Mouse (Mus musculus) urinary bladder, postnatal 14 days (tissue): ENCODE results near the gene Prdm13.

Experiments used
- DNase-seq: peaks from one replicate; pipeline ENCODE4 v3.0.0; 2021; ENCODE audit warnings: low spot score

The Prdm13 gene

DNA sequence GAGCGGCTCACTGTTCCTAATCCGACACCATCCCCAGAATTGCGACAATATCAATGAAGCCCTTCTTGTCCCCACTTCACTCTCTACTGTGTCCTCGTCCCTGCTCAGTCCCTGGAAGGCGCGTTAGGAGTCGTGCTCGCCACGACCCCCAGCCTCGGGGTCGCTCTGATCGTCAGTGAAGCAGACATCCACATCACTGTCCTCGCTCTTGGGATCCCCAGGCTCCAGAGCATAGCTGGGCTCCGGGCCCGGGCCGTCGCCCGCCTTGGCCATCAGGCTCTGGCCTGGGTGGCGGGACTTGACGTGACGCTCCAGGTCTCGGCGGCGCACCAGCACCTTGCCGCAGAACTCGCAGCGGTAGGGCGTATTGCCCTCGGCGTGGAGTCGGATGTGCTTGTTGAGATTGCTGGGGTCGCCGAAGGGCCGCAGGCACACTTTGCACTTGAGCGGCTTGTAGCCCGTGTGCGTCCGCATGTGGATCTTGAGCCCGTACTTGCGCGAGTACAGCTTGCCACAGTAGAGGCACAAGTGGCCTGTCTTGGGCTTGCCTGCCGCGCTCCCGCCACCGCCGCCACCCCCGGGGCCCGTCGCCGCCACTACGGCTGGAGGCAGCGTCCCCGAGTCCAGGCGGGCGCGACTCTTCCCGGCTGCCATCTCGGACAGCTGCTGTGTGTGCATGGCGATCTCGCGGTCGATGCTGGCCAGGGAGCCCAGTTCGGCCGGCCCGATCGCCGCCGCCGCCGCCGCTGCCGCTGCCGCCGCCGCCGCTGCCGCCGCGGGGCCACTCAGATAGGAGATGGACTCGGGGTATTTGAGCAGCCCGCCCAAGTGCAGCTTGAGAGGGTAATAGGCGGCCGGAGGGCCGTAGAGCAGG lies 7.4 kb downstream of the Prdm13 start:
- no peak for DNase-seq

DNA sequence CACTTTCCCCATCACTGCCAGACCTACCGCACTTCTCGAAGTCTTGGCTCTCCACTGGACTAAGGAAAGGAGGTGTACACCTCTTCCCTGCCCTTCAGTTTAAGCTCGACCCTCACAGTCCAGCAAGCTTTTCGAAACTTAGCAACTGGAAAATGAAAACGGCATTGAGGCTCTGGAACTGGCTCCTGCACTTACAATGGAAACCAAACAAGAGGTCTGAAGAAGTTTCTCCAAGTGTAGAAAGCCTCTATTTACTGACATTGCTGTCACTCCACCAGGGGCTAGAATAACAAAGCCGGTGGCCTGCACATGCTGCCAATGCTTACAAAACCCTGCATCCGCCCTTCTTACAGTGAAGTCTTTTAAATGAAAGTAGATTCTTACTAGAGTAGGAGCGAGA lies 11.1 kb downstream of the Prdm13 start:
- no peak for DNase-seq

DNA sequence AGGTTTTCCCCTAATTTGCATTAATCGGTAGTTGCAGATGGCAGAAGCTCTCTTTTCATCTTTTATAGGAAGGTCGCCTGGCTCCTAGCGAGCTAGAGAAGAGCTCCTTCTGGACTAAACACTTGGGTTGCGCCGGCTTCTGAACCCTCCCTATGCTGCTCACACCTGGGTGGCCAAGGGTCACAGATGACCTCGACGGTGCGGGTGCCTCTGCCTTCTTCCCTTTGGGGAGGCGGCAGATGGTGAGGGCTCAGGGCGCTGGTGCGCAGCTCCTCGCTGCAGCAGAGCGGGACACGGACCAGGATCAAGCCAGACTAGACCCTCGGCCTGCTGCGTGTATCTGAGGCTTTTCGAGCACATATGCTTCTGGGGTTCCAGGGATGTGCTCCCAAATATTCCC lies 11.7 kb downstream of the Prdm13 start:
- DNase-seq, result no peak

DNA sequence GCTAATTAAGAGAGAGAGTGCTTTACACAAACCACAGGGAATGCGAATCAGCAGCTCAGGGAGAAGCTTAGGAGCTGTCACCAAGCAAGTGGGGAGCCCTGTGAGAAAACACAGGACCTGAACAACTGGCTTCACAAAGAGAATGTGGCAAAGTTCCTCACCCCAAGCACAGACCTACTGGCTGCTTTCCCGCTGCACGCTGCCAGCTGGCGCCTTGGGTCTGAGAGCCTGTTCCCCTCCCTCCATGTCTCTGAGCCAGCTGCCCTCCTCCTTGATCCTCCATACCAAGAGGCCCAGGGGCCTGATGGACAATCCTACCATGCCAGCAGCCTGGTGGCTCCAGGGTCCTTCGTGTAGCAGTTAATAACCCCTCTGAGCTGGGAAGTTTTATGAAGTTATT lies 19.8 kb downstream of the Prdm13 start:
- DNase-seq, result no peak

DNA sequence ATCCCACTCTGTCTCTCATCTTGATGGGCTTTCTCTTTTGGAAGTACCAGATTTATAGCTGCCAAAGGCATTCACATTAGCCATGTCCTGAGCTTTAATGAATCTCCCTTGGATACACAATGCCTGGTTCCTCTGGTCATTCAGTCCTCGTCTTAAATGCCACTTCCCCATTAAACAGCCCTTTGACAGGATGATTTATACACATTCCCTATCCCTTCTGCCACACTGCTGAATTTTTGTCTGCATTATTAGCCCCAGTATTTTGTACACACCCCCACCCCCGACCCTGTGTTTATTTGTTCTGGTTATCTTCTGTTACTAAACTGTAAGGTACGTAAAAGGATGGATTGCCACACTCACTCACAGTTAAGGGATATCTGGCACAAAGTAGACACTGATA lies 27.6 kb downstream of the Prdm13 start:
- no peak for DNase-seq

DNA sequence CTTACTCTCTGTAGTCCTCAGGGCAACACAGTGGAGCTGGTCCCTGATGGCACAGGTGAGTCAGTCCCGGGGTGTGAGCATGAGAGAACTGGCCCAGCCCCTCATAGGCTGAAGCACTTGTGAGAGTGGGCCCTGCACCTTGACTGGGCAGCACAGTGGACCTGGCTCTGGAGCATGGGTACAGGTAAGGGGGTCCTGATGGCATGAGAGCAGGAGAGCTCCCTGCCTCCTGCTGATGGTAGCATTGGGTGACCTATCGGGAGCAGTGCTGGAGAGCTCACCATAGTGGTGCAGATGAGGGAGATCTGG lies 56.5 kb downstream of the Prdm13 start:
- DNase-seq, result no peak

DNA sequence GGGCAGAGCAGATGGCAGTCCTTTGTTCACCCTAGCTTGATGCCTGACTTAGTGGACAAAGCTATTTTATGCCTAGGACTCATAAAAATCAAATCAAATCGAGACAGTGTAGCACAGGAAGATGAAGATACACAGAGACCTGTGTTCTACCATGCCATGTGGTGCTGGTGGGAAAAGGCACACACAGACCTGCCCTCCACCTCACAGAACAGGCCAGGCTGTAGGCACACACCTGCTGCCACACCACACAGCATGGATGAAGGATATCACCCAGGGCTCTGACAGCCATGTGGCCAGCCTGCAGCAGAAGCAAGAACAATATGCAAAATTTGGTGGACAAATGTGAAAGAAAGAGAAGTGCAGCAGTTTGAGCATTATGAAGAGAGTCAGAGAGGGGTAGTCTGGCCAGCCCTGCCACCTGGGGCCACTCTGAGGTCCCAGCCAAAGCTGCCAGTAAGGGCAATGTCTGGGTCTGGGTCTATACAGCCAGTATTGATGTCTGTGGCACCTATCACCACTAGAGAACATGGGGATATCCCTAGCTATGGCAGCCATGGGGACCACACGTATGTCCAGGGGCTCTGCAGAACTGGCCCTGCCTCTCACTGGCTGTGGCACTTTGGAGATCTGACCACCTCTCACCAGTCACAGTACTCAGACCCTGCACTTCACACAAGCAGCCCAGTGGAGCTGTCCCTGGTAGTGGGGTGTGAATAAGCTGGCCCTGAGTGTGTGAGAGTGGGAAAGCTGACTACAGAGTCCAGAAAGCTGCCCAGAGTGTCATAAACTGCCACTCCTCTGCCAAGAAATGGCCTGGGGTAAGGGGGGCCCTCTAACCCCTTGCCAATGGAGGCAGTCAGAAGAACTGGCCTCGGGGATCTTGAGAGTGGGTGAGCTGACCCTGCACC lies 57.1 kb downstream of the Prdm13 start:
- no peak for DNase-seq
